Mouse (Mus musculus) brain, embryonic 14.5 days (tissue): ENCODE results near the gene Slpi.

Source experiments
- CTCF ChIP-seq: fragments of 200-500 bp; IDR thresholded peaks from 2 replicates; pipeline ENCODE4 v1.5.1; 2012; ENCODE audit warnings: inconsistent platforms, mild to moderate bottlenecking, moderate library complexity, borderline replicate concordance; ENCODE audit not compliant: insufficient read depth, insufficient read length; ENCODE audit errors: extremely low read depth
- POLR2A ChIP-seq: fragments of 200-500 bp; IDR thresholded peaks from 2 replicates; pipeline ENCODE4 v1.6.1; 2012; ENCODE audit warnings: mild to moderate bottlenecking, inconsistent platforms, borderline replicate concordance; ENCODE audit not compliant: poor library complexity, insufficient read depth, insufficient read length, severe bottlenecking; ENCODE audit errors: extremely low read depth

DNA sequence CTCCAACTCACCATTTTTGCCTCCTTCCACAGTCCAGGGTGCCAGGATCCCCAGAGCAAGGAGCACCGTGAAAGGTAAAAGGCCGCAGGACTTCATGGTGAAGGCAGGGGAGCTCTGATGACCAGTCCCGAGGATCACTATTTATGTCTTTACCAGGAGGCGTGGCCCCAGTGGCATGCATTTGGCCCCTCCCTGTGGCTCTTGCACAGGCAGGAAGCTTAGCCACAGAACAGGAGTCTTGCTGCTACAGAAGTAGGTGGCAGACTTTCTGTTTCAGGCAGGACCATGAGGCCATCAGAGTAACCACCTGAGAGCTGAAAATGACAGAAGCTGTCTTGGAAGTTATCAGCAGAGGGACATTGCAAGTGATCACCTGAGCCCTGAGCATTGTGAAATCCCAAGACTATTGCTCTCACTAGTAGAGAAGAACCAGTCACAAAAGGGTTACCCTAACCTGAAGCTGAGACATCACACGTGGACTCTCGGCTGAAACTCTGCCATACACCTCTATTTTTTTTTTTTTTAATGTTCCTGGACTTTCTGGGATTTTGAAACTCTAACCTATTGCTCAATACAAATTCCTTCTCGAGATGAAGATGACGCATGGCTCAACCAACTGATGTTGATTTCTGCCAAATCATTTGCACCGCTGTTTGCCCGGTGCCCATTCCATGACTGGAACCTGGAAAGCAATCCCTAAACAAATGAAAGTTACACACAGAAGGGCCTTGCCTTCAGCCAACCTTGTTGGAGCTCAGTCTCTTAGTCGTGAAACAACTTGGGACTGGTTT is 32.5 kb downstream of the Slpi start:
- TF ChIP-seq POLR2A (no peak), CTCF (no peak)
